Mouse (Mus musculus) liver, postnatal 0 days (tissue): Measurements from ENCODE around the gene Arhgdib.

Experiments used
- CTCF ChIP-seq: sonication (generic); IDR thresholded peaks from 2 replicates; pipeline ENCODE4 v1.5.1; 2016; ENCODE audit warnings: antibody characterized with exemption, low read depth
- EP300 ChIP-seq: IDR thresholded peaks from 2 replicates; pipeline ENCODE4 v1.6.1; 2016; ENCODE audit warnings: antibody characterized with exemption, low read depth, mild to moderate bottlenecking

DNA sequence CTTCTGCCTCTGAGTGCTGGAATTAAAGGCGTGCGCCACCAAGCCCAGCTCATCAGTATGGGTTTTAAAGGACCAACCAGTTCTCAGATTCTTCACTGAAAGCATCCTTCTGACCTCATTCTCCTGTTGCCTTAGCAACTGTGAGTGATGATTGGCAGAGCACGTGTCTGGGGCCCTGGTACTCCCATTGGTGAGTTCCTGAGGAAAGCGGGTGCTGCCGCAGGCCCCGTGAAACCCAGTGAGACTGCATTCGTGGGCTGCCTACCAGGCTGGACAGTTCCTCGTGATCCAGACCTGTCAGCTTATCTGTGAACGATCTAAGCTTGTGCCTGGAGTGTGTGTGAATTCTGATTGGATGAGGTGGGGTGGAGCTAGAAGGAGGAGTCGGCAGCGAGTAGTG is 45.0 kb upstream of the Arhgdib start:
- TF ChIP-seq EP300: no peak
- no peak for TF ChIP-seq CTCF
